Mouse (Mus musculus) brain, adult 2 months (tissue): Measurements from ENCODE around the gene Add2.
"Not testable (repeated sequence)": the region's sequence is repeated elsewhere in the genome, so short reads cannot be mapped to it uniquely, and the experiment has no call there.

Experiments
- DNase-seq: peaks from one replicate; pipeline ENCODE4 v3.0.0; 2011; ENCODE audit warnings: low read depth, low spot score

Gene Add2

GRCm38 (mm10) chr6:86028601-86029322 lies at the start of gene Add2:
Gene Add2, plus strand, starts transcription at chr6:86028681.
- DNase-seq: peak; percentile 93

DNA sequence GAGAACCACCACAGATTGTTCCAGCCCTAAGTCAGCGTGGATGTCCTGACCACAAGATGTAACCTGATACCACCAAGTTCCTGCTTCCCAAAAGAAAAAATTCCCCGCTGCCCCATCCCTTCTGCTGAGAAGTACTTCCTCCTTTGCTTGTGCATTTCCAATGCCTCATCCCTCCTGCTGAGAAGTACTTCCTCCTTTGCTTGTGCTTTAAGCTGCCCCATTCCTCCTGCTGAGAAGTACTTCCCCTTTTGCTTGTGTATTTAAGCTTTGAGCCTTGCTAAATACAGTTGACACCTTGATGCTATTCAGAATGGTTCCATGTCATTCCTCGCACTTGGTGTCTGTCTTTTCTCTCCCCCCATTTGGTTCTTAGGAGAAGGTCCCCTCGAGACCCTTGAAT lies 49.7 kb upstream of the Add2 start:
- DNase-seq: not testable (repeated sequence)

- DNase-seq: no peak
Observed at GRCm38 (mm10) chr6:85984351-85984750, 44.1 kb upstream of the Add2 start.

DNA sequence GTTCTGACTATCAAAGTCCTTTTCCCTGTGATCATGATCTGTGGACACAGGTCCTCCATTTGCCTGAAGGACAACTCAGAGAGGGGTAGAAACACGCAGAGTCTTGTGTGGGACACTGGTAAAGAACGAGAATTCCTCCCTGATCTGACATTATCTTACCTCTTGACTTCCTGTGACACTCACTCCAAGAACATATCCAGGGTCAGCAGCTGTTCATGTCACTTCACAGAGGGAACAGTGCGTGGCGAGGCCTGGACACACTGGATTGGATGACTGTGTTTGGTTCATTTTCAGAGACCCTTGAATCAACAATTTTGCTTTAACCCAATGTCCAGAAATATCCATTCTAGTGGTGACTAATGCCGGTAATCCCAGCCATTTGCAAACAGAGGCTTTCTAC lies 38.9 kb upstream of the Add2 start:
- not testable (repeated sequence) for DNase-seq

GRCm38 (mm10) chr6:85990774-85991173 lies 37.7 kb upstream of the Add2 start:
- DNase-seq: not testable (repeated sequence)

DNA sequence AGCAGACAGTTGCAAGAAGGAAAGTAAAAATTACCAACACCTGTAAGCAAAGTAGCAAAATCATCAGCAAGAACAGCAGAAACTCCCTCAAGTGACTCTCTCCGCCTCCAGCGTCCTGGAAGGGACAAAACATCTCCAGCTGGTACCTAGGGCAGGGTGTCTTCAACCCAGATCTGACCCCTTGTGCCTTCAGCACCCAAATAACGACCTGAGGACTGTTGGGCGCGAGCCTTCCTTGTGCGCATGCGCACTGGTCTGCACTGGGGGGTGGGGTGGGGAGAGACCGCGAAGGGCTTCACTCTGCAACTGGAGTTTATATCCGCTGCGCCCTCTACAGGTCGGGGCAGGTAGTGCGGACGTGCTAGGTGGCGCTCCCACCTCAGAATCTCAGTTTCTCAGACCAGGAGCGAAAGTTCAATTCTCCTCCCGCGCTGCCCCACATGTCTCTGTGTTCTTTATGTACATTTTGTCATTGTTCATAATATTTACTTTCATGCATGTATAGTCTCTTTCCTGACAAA lies 25.0 kb upstream of the Add2 start:
- no peak for DNase-seq

DNA sequence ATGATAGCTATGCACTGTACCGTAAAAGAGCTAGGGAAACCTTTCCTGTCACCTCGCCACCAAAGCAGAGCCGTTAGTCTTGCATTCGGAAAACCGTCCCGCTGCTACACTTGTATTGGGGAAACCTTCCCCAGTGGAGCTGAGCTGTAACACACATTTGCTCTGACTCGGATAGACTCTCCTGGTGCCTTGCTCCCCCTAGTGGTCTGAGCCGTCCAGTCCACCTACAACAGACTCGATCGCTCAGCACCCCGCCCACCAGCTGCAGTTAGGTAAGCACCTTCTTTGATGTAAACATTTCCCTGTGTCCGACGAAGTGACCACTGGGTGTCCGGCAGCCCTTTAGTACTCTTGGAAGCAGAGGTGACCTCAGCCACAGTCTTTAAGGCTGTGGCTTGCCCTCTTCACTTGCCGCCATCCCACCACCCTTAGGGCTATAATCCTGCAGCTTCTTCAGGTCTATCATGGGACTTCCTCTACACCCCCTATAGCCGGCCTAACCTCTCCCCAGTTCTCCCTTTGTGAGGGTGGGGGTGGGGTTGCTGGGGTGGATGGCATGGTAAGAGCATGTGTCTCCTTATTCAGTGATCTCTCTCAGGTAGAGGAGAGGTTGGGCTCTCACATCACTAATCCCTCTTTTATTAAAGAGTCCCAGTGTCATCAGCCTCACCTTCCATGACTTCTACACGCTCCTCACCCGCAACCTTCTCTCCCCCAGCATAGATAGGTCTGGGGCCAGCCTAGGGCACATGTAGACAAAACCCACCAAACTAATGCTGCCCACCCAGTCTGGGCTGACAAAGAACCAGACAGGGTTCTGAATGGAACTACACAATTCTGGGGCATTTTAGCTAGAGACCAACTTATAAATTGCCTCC lies 24.0 kb upstream of the Add2 start:
- peak; percentile 93 for DNase-seq

GRCm38 (mm10) chr6:86009980-86010379 lies 18.5 kb upstream of the Add2 start:
- DNase-seq: peak; percentile 73

- not testable (repeated sequence) for DNase-seq
Observed at GRCm38 (mm10) chr6:86014812-86015211, 13.7 kb upstream of the Add2 start.

DNA sequence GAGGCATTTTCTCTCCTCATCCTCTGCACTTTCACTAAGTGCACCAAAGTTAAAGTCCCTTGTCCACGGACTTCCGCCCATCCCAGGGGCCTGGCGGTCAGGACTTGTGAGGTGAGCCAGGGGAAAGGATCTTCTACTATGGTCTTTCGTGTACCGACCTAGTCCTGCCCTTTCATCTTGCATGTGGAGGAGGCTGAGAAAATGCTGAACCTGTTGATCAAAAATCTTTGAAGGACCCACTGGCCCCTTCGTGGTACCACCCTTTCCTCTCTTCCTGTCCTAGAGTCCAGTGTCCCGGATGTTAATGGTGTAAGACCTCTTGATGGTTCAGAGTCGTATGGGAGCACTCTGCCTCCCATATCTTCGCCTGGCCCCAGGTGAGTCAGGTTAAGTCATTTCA lies 12.6 kb upstream of the Add2 start, which contains the start of gene Figla:
Figla (plus strand) TSS at position 301 of the 400 bp plus-strand sequence.
- DNase-seq: no peak

GRCm38 (mm10) chr6:86016793-86017350 lies 11.6 kb upstream of the Add2 start:
- no peak for DNase-seq

GRCm38 (mm10) chr6:86019415-86020237 lies 8.9 kb upstream of the Add2 start:
- DNase-seq: no peak

DNA sequence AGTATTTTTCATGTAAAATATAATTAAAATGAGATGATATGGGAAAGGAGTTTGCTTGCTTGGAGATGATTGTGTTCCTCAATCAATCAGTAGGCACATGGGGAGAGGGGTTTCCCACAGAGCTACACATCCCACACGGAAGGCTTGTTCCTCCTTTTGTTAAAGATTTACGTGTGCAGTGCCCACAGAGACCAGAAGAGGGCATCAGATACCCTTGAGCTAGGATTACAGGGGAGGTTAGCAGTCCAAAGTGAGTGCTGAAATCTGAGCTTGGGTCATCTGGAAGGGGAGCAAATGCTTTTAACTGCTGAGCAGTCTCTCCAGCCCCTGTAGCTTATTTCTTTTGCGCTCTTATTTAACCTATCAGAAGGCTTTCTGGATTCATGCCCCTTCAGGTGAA lies 7.5 kb upstream of the Add2 start:
- DNase-seq: peak; percentile 36

DNA sequence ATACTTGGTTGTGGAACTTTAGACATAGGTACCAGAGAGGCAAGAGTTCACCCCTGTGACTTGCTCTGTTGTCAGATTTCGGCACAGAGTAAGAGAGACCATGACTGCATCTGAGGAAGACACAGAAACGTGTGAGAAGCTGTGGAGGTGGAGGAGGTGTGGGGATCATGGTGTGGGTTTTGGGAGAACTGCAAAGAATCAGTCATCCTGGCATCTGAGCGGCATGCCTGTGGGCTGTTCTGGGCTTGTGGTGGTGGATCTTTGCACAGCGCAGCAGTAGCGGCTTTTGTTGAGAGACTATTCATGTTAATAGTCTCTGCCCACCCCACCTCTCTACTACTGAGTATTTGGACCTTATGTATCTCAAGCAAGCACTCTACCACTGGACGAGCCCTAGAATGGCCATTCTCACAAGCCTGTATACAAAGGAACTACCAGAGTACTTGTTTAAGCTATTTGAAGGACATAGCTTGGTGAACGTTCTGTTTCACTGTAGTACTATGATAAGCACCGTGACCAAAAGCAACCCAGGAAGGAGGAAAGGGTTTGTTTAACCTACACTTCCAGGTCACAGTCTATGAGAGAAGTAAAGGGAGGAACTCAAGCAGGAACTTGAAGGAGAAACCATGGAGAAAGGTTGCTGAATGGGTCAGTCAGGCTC lies 1.7 kb upstream of the Add2 start:
- DNase-seq: peak; percentile 68

GRCm38 (mm10) chr6:86028150-86028549 lies 331 bp upstream of the Add2 start:
- no peak for DNase-seq

- DNase-seq: peak; percentile 54
Observed at GRCm38 (mm10) chr6:86029323-86029713, 837 bp downstream of the Add2 start.

DNA sequence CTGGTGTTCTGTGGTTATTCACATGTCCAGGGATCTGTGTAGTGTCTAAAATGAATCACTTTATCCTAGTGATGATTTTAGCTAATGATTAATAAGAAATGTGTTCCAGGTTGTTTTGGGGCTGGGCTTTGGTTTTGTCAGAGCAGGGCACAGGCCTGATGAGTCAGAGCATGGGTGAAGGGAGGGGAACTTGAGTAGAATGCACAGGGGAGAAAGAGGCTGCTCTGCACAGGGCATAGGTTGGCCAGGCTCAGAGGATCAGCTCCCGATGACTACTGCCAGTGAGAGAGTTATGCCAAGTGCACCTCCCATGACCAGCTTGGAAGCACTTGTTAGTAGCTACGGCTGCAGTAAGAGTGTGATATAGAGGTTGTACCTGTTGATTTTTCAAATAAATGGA lies 3.0 kb downstream of the Add2 start:
- DNase-seq: peak; percentile 89

GRCm38 (mm10) chr6:86033635-86034034 lies 5.2 kb downstream of the Add2 start:
- DNase-seq: no peak

DNA sequence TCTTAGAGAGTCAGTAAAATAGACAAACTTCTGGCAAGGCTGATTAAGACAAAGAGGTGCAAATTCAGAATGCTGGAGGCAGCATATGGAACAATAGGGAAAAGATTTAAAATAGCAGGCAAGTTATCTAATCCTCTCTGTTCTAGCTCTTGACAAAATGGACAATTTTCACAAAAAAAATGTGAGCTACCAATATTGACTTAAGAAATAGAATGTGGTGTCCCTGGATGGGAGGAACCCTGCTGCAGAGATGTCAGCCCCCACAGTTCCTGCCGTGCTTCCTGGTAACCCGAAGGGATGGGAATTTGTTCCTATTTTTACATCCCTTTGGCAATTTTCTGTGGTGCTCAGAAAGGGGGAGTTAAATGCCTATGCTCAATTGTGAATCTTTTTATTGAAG lies 10.4 kb downstream of the Add2 start:
- DNase-seq: peak; percentile 89

DNA sequence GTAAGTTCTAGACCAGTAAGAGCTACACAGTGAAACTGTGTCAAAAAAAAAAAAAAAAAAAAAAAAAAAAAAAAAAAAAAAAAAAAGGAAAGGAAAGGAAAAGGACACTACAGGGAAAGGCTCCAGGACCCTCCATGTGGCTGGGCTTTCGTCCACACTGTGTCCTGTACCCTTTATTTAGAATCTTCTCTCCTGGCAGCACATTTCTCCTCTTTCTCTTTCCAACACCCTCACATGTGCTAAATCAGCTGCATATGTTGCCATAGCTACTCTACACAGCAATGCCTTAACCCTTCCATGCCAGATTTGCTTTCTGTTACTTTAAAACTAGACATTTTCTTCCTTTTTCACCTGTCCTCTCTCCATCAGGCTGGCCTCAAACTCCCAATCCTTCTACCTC lies 11.7 kb downstream of the Add2 start:
- peak; percentile 83 for DNase-seq

DNA sequence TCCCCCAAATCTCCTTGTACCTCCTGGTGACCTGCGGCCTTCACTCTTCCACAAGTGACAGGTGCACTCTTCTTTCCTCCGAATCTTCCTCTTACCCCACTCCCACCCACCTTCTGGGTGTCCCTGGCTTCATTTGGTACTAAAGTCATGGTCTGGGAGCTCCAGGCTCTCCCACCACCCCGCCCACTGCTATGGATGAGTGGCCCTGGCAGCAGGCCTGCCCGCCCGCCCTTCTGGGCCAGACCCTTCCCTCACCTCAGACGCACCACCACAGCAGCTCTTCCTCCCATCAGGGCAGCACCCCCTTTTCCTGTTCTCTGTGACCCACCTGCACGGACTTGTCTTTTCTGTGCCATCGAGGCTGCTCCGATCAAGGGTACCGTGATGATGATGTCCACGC lies 19.0 kb downstream of the Add2 start:
- DNase-seq: no peak
